Mouse (Mus musculus) limb, embryonic 14.5 days (tissue): ENCODE data around the gene Heatr6. TPM values are rescaled to one million over a fixed set of nuclear protein-coding genes. Genes with fewer than 3 reads are reported as not detected.

Source experiments
- ATAC-seq: fragments of 200-750 bp; cut with Nextera tagmentation; 2 replicates; pipeline ENCODE4 v1.8.0; 2017; ENCODE audit warnings: low read depth, moderate number of reproducible peaks, moderate TSS enrichment; ENCODE audit not compliant: low FRiP score
- DNase-seq: peaks from one replicate; pipeline ENCODE4 v3.0.0-alpha.2; 2015; ENCODE audit warnings: low spot score
- H3K27ac ChIP-seq: fragments of 300-500 bp; sonication (generic); replicated peaks from 2 replicates; pipeline ENCODE4 v1.5.1; 2014; ENCODE audit warnings: low read depth, mild to moderate bottlenecking, low read length, moderate library complexity, mixed read lengths
- H3K27me3 ChIP-seq: fragments of 300-500 bp; sonication (generic); 2 replicates; pipeline ENCODE4 v1.6.1; 2014; ENCODE audit warnings: low read length, mixed read lengths; ENCODE audit not compliant: control insufficient read depth, insufficient read depth
- H3K36me3 ChIP-seq: fragments of 300-500 bp; sonication (generic); 2 replicates; pipeline ENCODE4 v1.6.1; 2014; ENCODE audit warnings: mild to moderate bottlenecking, low read length, moderate library complexity, mixed read lengths; ENCODE audit not compliant: control insufficient read depth, insufficient read depth
- H3K4me1 ChIP-seq: fragments of 300-500 bp; sonication (generic); 2 replicates; pipeline ENCODE4 v1.6.1; 2014; ENCODE audit warnings: antibody characterized with exemption, low read length, mixed read lengths; ENCODE audit not compliant: control insufficient read depth, insufficient read depth
- H3K4me2 ChIP-seq: fragments of 300-500 bp; sonication (generic); replicated peaks from 2 replicates; pipeline ENCODE4 v1.6.1; 2014; ENCODE audit warnings: low read depth, mild to moderate bottlenecking, low read length, moderate library complexity; ENCODE audit not compliant: severe bottlenecking
- H3K4me3 ChIP-seq: fragments of 300-500 bp; sonication (generic); replicated peaks from 2 replicates; pipeline ENCODE4 v1.5.1; 2014; ENCODE audit warnings: low read length
- H3K9ac ChIP-seq: fragments of 300-500 bp; sonication (generic); 2 replicates; pipeline ENCODE4 v1.6.1; 2014; ENCODE audit warnings: mild to moderate bottlenecking, low read depth, low read length, moderate library complexity; ENCODE audit not compliant: severe bottlenecking
- H3K9me3 ChIP-seq: fragments of 300-500 bp; sonication (generic); 2 replicates; pipeline ENCODE4 v1.6.1; 2016; ENCODE audit warnings: low read length; ENCODE audit not compliant: control insufficient read depth
- POLR2A ChIP-seq: fragments of 200-500 bp; IDR thresholded peaks from 2 replicates; pipeline ENCODE4 v1.8.0; 2012; ENCODE audit warnings: inconsistent platforms, mild to moderate bottlenecking, moderate library complexity, borderline replicate concordance; ENCODE audit not compliant: insufficient read depth, insufficient read length; ENCODE audit errors: extremely low read depth
- WGBS: fragments of 180-500 bp; shearing (Covaris S2); extraction: QIAGEN DNeasy Blood & Tissue Kit; methylation state at CpG from one replicate; pipeline ENCODE4 v1.1.7; 2014; 5-methylcytosine and 5-hydroxymethylcytosine counted together
- polyA plus RNA-seq, 2 experiments: library from polyadenylated mRNA; depleted of rRNA in 1 of 2; stranded (reverse) in 1 of 2; unstranded in 1 of 2; fragments of >200 nt; fragmentation: Nextera tagmentation in 1 of 2; extraction: Ambion mirVana in 1 of 2; gene quantifications; 2 replicates each; pipeline versions ENCODE4 v1.2.1 to v1.2.3; 2012 to 2014

Gene Heatr6
- polyA plus RNA-seq, 2 experiments: 22.5 to 26.0 TPM

GRCm38 (mm10) chr11:83713925-83714324, 39.6 kb upstream of the Heatr6 start:
- ATAC-seq (no peak), DNase-seq (no peak)
- WGBS: 81% methylated on average over 2 of the region's 2 CpGs
- Histone ChIP-seq H3K27me3 (no peaks in the 10 kb centered on the region), H3K4me1 (no peaks in the 10 kb centered on the region), H3K36me3 (no peaks in the 10 kb centered on the region), H3K4me2 (no peak overlapping the region), H3K27ac (no peak overlapping the region), H3K9ac (no peak overlapping the region), H3K9me3 (no peaks in the 10 kb centered on the region), H3K4me3 (no peak overlapping the region)
- TF ChIP-seq POLR2A: no peak

GRCm38 (mm10) chr11:83717042-83717665, 36.3 kb upstream of the Heatr6 start:
- H3K27me3 ChIP-seq: no peaks in the 10 kb centered on the region
- no peak for ATAC-seq
- WGBS: 87% methylated on average over 6 of the region's 6 CpGs

GRCm38 (mm10) chr11:83720766-83721165, 32.7 kb upstream of the Heatr6 start:
- Histone ChIP-seq H3K36me3 (no peaks in the 10 kb centered on the region), H3K4me1 (no peaks in the 10 kb centered on the region), H3K4me2 (no peak overlapping the region), H3K27me3 (no peaks in the 10 kb centered on the region), H3K4me3 (no peak overlapping the region), H3K9me3 (no peaks in the 10 kb centered on the region), H3K9ac (no peak overlapping the region), H3K27ac (no peak overlapping the region)
- no peak for ATAC-seq
- DNase-seq: no peak
- TF ChIP-seq POLR2A: no peak

More at GRCm38 (mm10) chr11:83717042-83717665, 36.3 kb upstream of the Heatr6 start:
- Histone ChIP-seq H3K27ac (no peak overlapping the region), H3K4me3 (no peak overlapping the region), H3K9ac (no peak overlapping the region), H3K4me1 (no peaks in the 10 kb centered on the region), H3K36me3 (no peaks in the 10 kb centered on the region), H3K4me2 (no peak overlapping the region), H3K9me3 (no peaks in the 10 kb centered on the region)
- TF ChIP-seq POLR2A: no peak
- DNase-seq: no peak

- no peak overlapping the region for H3K9ac ChIP-seq
- H3K9me3 ChIP-seq: no peaks in the 10 kb centered on the region
- DNase-seq: no peak
- no peak for ATAC-seq
- no peak for TF ChIP-seq POLR2A
- H3K4me2 ChIP-seq: no peak overlapping the region
- H3K27ac ChIP-seq: no peak overlapping the region
- H3K27me3 ChIP-seq: no peaks in the 10 kb centered on the region
- H3K36me3 ChIP-seq: no peaks in the 10 kb centered on the region
- H3K4me3 ChIP-seq: no peak overlapping the region
- H3K4me1 ChIP-seq: no peaks in the 10 kb centered on the region
- 60% methylated on average over 3 of the region's 3 CpGs for WGBS
Observed at GRCm38 (mm10) chr11:83728757-83729432, 24.6 kb upstream of the Heatr6 start.

- no peak overlapping the region for H3K27ac ChIP-seq
- TF ChIP-seq POLR2A: no peak
- H3K4me1 ChIP-seq: no peaks in the 10 kb centered on the region
- no peak for DNase-seq
- H3K27me3 ChIP-seq: no peaks in the 10 kb centered on the region
- H3K9ac ChIP-seq: no peak overlapping the region
- H3K4me3 ChIP-seq: no peak overlapping the region
- H3K36me3 ChIP-seq: no peaks in the 10 kb centered on the region
- WGBS: 81% methylated on average over 1 of the region's 1 CpGs
- ATAC-seq: no peak
- H3K4me2 ChIP-seq: no peak overlapping the region
- no peaks in the 10 kb centered on the region for H3K9me3 ChIP-seq
Observed at GRCm38 (mm10) chr11:83731116-83731515, 22.4 kb upstream of the Heatr6 start.
